Mouse (Mus musculus) lung, embryonic 14.5 days (tissue): ENCODE data around the gene Rusc2. TPM values are rescaled to one million over a fixed set of nuclear protein-coding genes. Genes with fewer than 3 reads are reported as not detected.

Source experiments
- ATAC-seq: fragments of 200-750 bp; cut with Nextera tagmentation; 2 replicates; pipeline ENCODE4 v1.8.0; 2017; ENCODE audit warnings: mild to moderate bottlenecking, moderate TSS enrichment, moderate library complexity; ENCODE audit not compliant: insufficient read depth
- DNase-seq: peaks from one replicate; pipeline ENCODE4 v3.0.0-alpha.2; 2015
- H3K27ac ChIP-seq: fragments of 300-500 bp; sonication (generic); 2 replicates; pipeline ENCODE4 v1.5.1; 2014; ENCODE audit warnings: low read depth, mild to moderate bottlenecking, moderate library complexity
- H3K27me3 ChIP-seq: fragments of 300-500 bp; sonication (generic); 2 replicates; pipeline ENCODE4 v1.6.1; 2014; ENCODE audit warnings: low read length, control low read depth; ENCODE audit not compliant: insufficient read depth
- H3K36me3 ChIP-seq: fragments of 300-500 bp; sonication (generic); 2 replicates; pipeline ENCODE4 v1.6.1; 2014; ENCODE audit warnings: control low read depth; ENCODE audit not compliant: insufficient read depth
- H3K4me1 ChIP-seq: fragments of 300-500 bp; sonication (generic); 2 replicates; pipeline ENCODE4 v1.6.1; 2014; ENCODE audit warnings: antibody characterized with exemption, control low read depth; ENCODE audit not compliant: insufficient read depth
- H3K4me2 ChIP-seq: fragments of 300-500 bp; sonication (generic); 2 replicates; pipeline ENCODE4 v1.6.1; 2014; ENCODE audit warnings: mild to moderate bottlenecking
- H3K4me3 ChIP-seq: fragments of 300-500 bp; sonication (generic); 2 replicates; pipeline ENCODE4 v1.5.1; 2014; ENCODE audit warnings: low read depth, low read length
- H3K9ac ChIP-seq: fragments of 300-500 bp; sonication (generic); 2 replicates; pipeline ENCODE4 v1.6.1; 2014
- H3K9me3 ChIP-seq: fragments of 300-500 bp; sonication (generic); 2 replicates; pipeline ENCODE4 v1.6.1; 2016; ENCODE audit warnings: low read depth, low read length, control low read depth
- CTCF ChIP-seq: IDR thresholded peaks from 2 replicates; pipeline ENCODE4 v1.5.1; 2016; ENCODE audit warnings: antibody characterized with exemption, low read depth
- whole genome bisulfite sequencing: fragments of 180-500 bp; shearing (Covaris S2); extraction: QIAGEN DNeasy Blood & Tissue Kit; methylation state at CpG from one replicate; pipeline ENCODE4 v1.1.7; 2014; 5-methylcytosine and 5-hydroxymethylcytosine counted together
- polyA plus RNA-seq: library from polyadenylated mRNA; unstranded; fragments of >200 nt; fragmentation: Nextera tagmentation; extraction: Ambion mirVana; gene quantifications from 2 replicates; pipeline ENCODE4 v1.2.1, GENCODE M21; 2014

The Rusc2 gene
- polyA plus RNA-seq, 1 experiment from 2014 or later, result 5.0 TPM

GRCm38 (mm10) chr4:43384083-43384460 lies 2.3 kb downstream of the Rusc2 start:
- 79% methylated on average over 5 of the region's 5 CpGs for WGBS
- H3K9ac ChIP-seq, result no peak overlapping the region

DNA sequence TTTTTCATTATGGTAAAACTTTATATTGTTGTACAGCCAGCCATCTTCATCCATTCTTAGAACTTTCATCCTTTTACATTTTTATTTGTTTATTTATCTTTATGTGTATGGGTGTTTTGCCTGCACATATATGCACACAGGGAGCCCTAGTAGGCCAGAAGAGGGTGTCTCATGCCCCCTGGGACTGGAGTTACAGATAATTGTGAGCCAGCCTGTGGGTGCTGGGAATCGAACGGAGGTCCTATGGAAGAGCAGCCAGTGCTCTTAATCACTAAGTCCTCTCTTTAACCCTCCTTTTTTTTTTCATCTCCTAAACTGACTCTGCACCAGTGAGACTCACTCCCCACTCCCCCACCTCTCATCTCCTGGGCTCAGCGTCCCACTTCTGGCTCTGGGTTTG lies 2.8 kb downstream of the Rusc2 start:
- no peak overlapping the region for H3K9ac ChIP-seq
- no peak overlapping the region for H3K4me2 ChIP-seq
- DNase-seq, result no peak
- no peak for ATAC-seq
- H3K9me3 ChIP-seq, result no peaks in the 10 kb centered on the region
- 81% methylated on average over 3 of the region's 3 CpGs for WGBS
- H3K27me3 ChIP-seq, result peaks cover 13% of the 10 kb centered on the region; the same call in 1 of the 2 replicates
- peaks cover 3% of the 10 kb centered on the region; the same call in 1 of the 2 replicates for H3K4me1 ChIP-seq
- H3K36me3 ChIP-seq, result no peaks in the 10 kb centered on the region
- no peak overlapping the region for H3K4me3 ChIP-seq
- TF ChIP-seq CTCF, result no peak
- no peak overlapping the region for H3K27ac ChIP-seq

More at GRCm38 (mm10) chr4:43384083-43384460, 2.3 kb downstream of the Rusc2 start:
- TF ChIP-seq CTCF, result no peak
- no peak overlapping the region for H3K4me2 ChIP-seq
- no peak overlapping the region for H3K4me3 ChIP-seq
- H3K9me3 ChIP-seq, result no peaks in the 10 kb centered on the region
- H3K27me3 ChIP-seq, result peaks cover 13% of the 10 kb centered on the region; the same call in 1 of the 2 replicates
- DNase-seq, result no peak
- no peak overlapping the region for H3K27ac ChIP-seq
- H3K36me3 ChIP-seq, result no peaks in the 10 kb centered on the region
- ATAC-seq, result no peak
- H3K4me1 ChIP-seq, result peaks cover 3% of the 10 kb centered on the region; the same call in 1 of the 2 replicates

GRCm38 (mm10) chr4:43386932-43387331 lies 5.2 kb downstream of the Rusc2 start:
- H3K4me3 ChIP-seq, result no peak overlapping the region
- H3K27ac ChIP-seq, result no peak overlapping the region
- ATAC-seq, result no peak
- no peaks in the 10 kb centered on the region for H3K9me3 ChIP-seq
- H3K4me2 ChIP-seq, result no peak overlapping the region
- H3K27me3 ChIP-seq, result no peaks in the 10 kb centered on the region
- H3K36me3 ChIP-seq, result no peaks in the 10 kb centered on the region
- peaks cover 7% of the 10 kb centered on the region; the same call in 1 of the 2 replicates for H3K4me1 ChIP-seq
- no peak overlapping the region for H3K9ac ChIP-seq
- no peak for DNase-seq
- TF ChIP-seq CTCF, result no peak

GRCm38 (mm10) chr4:43389390-43389789 lies 7.6 kb downstream of the Rusc2 start:
- 44% methylated on average over 2 of the region's 2 CpGs for WGBS
- ATAC-seq (no peak), DNase-seq (no peak)
- Histone ChIP-seq H3K9ac (no peak overlapping the region), H3K4me1 (peaks cover 7% of the 10 kb centered on the region; the same call in 1 of the 2 replicates), H3K36me3 (no peaks in the 10 kb centered on the region), H3K27me3 (no peaks in the 10 kb centered on the region), H3K27ac (no peak overlapping the region), H3K4me2 (no peak overlapping the region), H3K4me3 (no peak overlapping the region), H3K9me3 (no peaks in the 10 kb centered on the region)
- TF ChIP-seq CTCF, result no peak

- no peak overlapping the region for H3K9ac ChIP-seq
Measured at GRCm38 (mm10) chr4:43389845-43390440, 8.2 kb downstream of the Rusc2 start.

GRCm38 (mm10) chr4:43391521-43392050 lies 9.8 kb downstream of the Rusc2 start:
- WGBS, result 67% methylated on average over 3 of the region's 3 CpGs
- Histone ChIP-seq H3K9ac (no peak overlapping the region), H3K4me1 (peaks cover 14% of the 10 kb centered on the region), H3K9me3 (no peaks in the 10 kb centered on the region), H3K4me3 (no peak overlapping the region), H3K36me3 (no peaks in the 10 kb centered on the region), H3K27ac (peak overlapping the region; percentile 33; the same call in 1 of the 2 replicates), H3K4me2 (no peak overlapping the region), H3K27me3 (no peaks in the 10 kb centered on the region)
- no peak for TF ChIP-seq CTCF
- ATAC-seq, result no peak
- DNase-seq, result no peak

More at GRCm38 (mm10) chr4:43389845-43390440, 8.2 kb downstream of the Rusc2 start:
- H3K9me3 ChIP-seq, result no peaks in the 10 kb centered on the region
- H3K4me1 ChIP-seq, result peaks cover 10% of the 10 kb centered on the region
- no peak overlapping the region for H3K4me2 ChIP-seq
- no peak overlapping the region for H3K4me3 ChIP-seq
- H3K27ac ChIP-seq, result peak overlapping the region; percentile 36; the same call in 1 of the 2 replicates
- H3K27me3 ChIP-seq, result no peaks in the 10 kb centered on the region
- DNase-seq (peak; percentile 23), ATAC-seq (no peak)
- 57% methylated on average over 9 of the region's 9 CpGs for WGBS
- no peak for TF ChIP-seq CTCF
- H3K36me3 ChIP-seq, result no peaks in the 10 kb centered on the region

GRCm38 (mm10) chr4:43394345-43394891 lies 12.6 kb downstream of the Rusc2 start:
- no peaks in the 10 kb centered on the region for H3K9me3 ChIP-seq
- peak overlapping the region; percentile 40 for H3K4me2 ChIP-seq
- H3K9ac ChIP-seq, result peak overlapping the region; percentile 22; the same call in 1 of the 2 replicates
- ATAC-seq (peak; percentile 81), DNase-seq (peak; percentile 91)
- H3K4me3 ChIP-seq, result no peak overlapping the region
- H3K27ac ChIP-seq, result peak overlapping the region; percentile 94
- no peaks in the 10 kb centered on the region for H3K27me3 ChIP-seq
- TF ChIP-seq CTCF, result 0 out of 2 replicates have a peak, but pooled peaks have one; percentile 17
- WGBS, result 8% methylated on average over 15 of the region's 15 CpGs
- no peaks in the 10 kb centered on the region for H3K36me3 ChIP-seq
- H3K4me1 ChIP-seq, result peaks cover 25% of the 10 kb centered on the region
